Mouse (Mus musculus) gastrocnemius, adult 18-20 months (tissue): ENCODE data around the gene Aoah. TPM values are rescaled to one million over a fixed set of nuclear protein-coding genes. Genes with fewer than 3 reads are reported as not detected.

Source experiments
- DNase-seq: peaks from one replicate; pipeline ENCODE4 v3.0.0; 2021; ENCODE audit warnings: low spot score
- long read RNA-seq, 2 experiments: library from polyadenylated mRNA; stranded (forward); transcript quantifications; one replicate each; pipeline ENCODE4 v2.0.0; 2021
- total RNA-seq, 2 experiments: library from RNA; stranded (reverse); gene quantifications; 2 replicates each; pipeline ENCODE4 v1.2.3; 2021

The Aoah gene
- under 1 TPM; 0.21 to 0.24 TPM for total RNA-seq
- long read RNA-seq, experiment 1: 0 reads
- long read RNA-seq, experiment 2: 0 reads

- no peak for DNase-seq
These were observed at the start of gene Aoah for GRCm38 (mm10) chr13:20793901-20794300. Gene Aoah (plus strand): TSS chr13:20794113.

GRCm38 (mm10) chr13:20754843-20755242 is 39.1 kb upstream of the Aoah start:
- DNase-seq: no peak

GRCm38 (mm10) chr13:20783648-20784047 is 10.3 kb upstream of the Aoah start:
- no peak for DNase-seq

- DNase-seq: no peak
These were observed 9.9 kb upstream of the Aoah start for GRCm38 (mm10) chr13:20784060-20784459.

GRCm38 (mm10) chr13:20785960-20786359 is 8.0 kb upstream of the Aoah start:
- no peak for DNase-seq

GRCm38 (mm10) chr13:20786825-20787245 is 7.1 kb upstream of the Aoah start:
- no peak for DNase-seq

GRCm38 (mm10) chr13:20787952-20788351 is 6.0 kb upstream of the Aoah start:
- DNase-seq: no peak

- no peak for DNase-seq
These were observed 2.7 kb downstream of the Aoah start for GRCm38 (mm10) chr13:20796651-20797050.

- no peak for DNase-seq
These were observed 4.6 kb downstream of the Aoah start for GRCm38 (mm10) chr13:20798536-20798935.

- DNase-seq: no peak
These were observed 5.9 kb downstream of the Aoah start for GRCm38 (mm10) chr13:20799772-20800171.

GRCm38 (mm10) chr13:20800569-20800968 is 6.7 kb downstream of the Aoah start:
- DNase-seq: no peak

- DNase-seq: no peak
These were observed 18.0 kb downstream of the Aoah start for GRCm38 (mm10) chr13:20811782-20812406.

GRCm38 (mm10) chr13:20816385-20816784 is 22.5 kb downstream of the Aoah start:
- DNase-seq: no peak

GRCm38 (mm10) chr13:20820712-20821328 is 26.9 kb downstream of the Aoah start:
- DNase-seq: no peak

- DNase-seq: no peak
These were observed 34.8 kb downstream of the Aoah start for GRCm38 (mm10) chr13:20828728-20829127.

- DNase-seq: no peak
These were observed 35.4 kb downstream of the Aoah start for GRCm38 (mm10) chr13:20829181-20829900.

- DNase-seq: no peak
These were observed 62.0 kb downstream of the Aoah start for GRCm38 (mm10) chr13:20855893-20856292.

- DNase-seq: no peak
These were observed 105.5 kb downstream of the Aoah start for GRCm38 (mm10) chr13:20899372-20899771.

- no peak for DNase-seq
These were observed 106.6 kb downstream of the Aoah start for GRCm38 (mm10) chr13:20900396-20900971.

GRCm38 (mm10) chr13:20900972-20901457 is 107.1 kb downstream of the Aoah start:
- no peak for DNase-seq

GRCm38 (mm10) chr13:20901634-20902135 is 107.8 kb downstream of the Aoah start:
- DNase-seq: no peak

- no peak for DNase-seq
These were observed 110.2 kb downstream of the Aoah start for GRCm38 (mm10) chr13:20904118-20904517.
